In genomic region chr7:110981036-110981435, GRCm38 (mm10) we compare ENCODE assay signal across 9 mouse cellular contexts. TPM values are rescaled to one million over a fixed set of nuclear protein-coding genes. Genes with fewer than 3 reads are reported as not detected.
A peak's percentile ranks its signal among the peaks of the same experiment; 100 is the strongest.
DNase-seq lines count a peak whose midpoint lies in the region; ATAC-seq and TF ChIP-seq lines count a peak whose summit lies in the region.
"Had no signal": no experiment of that assay in that cellular context is flagged by ENCODE, and none has a peak within 500 bp of the region (broad histone marks: within the 10 kb centered on the region; RNA-seq: fewer than 3 reads in every experiment).

No protein-coding gene starts in this region.

- TF ChIP-seq CTCF in kidney, adult 2 months (conservative IDR thresholded peaks at IDR 0.05; ENCODE audit: insufficient read depth, insufficient read length, low read depth, low read length): no peak

- no peaks in the 10 kb centered on the region for H3K9me3 ChIP-seq in embryonic facial prominence, embryonic 10.5 days
- H3K9me3 ChIP-seq in liver, embryonic 13.5 days (replicated peaks): no peaks in the 10 kb centered on the region

- TF ChIP-seq POLR2A in kidney, adult 2 months (IDR thresholded peaks at IDR 0.05; ENCODE audit: low read depth, low read length): no peak

- H3K36me3 ChIP-seq in kidney, adult 2 months (ENCODE audit: control insufficient read depth, insufficient read depth, low read length): no peaks in the 10 kb centered on the region
- H3K36me3 ChIP-seq in embryonic facial prominence, embryonic 10.5 days (replicated peaks): no peaks in the 10 kb centered on the region
- no peaks in the 10 kb centered on the region for H3K36me3 ChIP-seq in liver, embryonic 13.5 days

- 60% methylated on average over 8 of the region's 8 CpGs for WGBS in kidney, adult 2 months
- WGBS in embryonic facial prominence, embryonic 10.5 days: 72% methylated on average over 8 of the region's 8 CpGs
- WGBS in liver, embryonic 13.5 days (ENCODE audit: insufficient replicate concordance): 52% methylated on average over 8 of the region's 8 CpGs

- no peak for ATAC-seq in liver, embryonic 13.5 days (ENCODE audit: low read depth)

- peaks cover 4% of the 10 kb centered on the region; the same call in 1 of the 2 replicates for H3K4me1 ChIP-seq in kidney, adult 2 months (ENCODE audit: control insufficient read depth, insufficient read depth, low read length)
- peaks cover 24% of the 10 kb centered on the region for H3K4me1 ChIP-seq in embryonic facial prominence, embryonic 10.5 days
- H3K4me1 ChIP-seq in liver, embryonic 13.5 days (replicated peaks): peaks cover 48% of the 10 kb centered on the region

- H3K9ac ChIP-seq in liver, embryonic 13.5 days: no peak overlapping the region

- H3K27me3 ChIP-seq in kidney, adult 2 months (replicated peaks; ENCODE audit: control insufficient read depth, insufficient read depth, low read length): no peaks in the 10 kb centered on the region
- H3K27me3 ChIP-seq in embryonic facial prominence, embryonic 10.5 days (replicated peaks; ENCODE audit: low read depth, poor library complexity, severe bottlenecking): no peaks in the 10 kb centered on the region
- no peaks in the 10 kb centered on the region for H3K27me3 ChIP-seq in liver, embryonic 13.5 days

- H3K4me2 ChIP-seq in liver, embryonic 13.5 days: peak overlapping the region; percentile 5; the same call in 1 of the 2 replicates

- H3K27ac ChIP-seq in kidney, adult 2 months (ENCODE audit: insufficient read depth, low read depth, low read length): peak overlapping the region; percentile 41
- H3K27ac ChIP-seq in embryonic facial prominence, embryonic 10.5 days (replicated peaks): 0 out of 2 replicates have a peak overlapping the region, but pooled peaks have one; percentile 40
- H3K27ac ChIP-seq in liver, embryonic 13.5 days: 0 out of 2 replicates have a peak overlapping the region, but pooled peaks have one; percentile 56
- H3K27ac ChIP-seq: layer of hippocampus, adult 2 months had no signal

- DNase-seq in kidney, adult 2 months: no peak
- no peak for DNase-seq in kidney, postnatal 25 days
- DNase-seq in MN1 (ENCODE audit: low spot score): peak; percentile 24
- DNase-seq in embryonic facial prominence, embryonic 10.5 days (ENCODE audit: low spot score): no peak
- no peak for DNase-seq in liver, embryonic 13.5 days
- no peak for DNase-seq in right cerebral cortex, postnatal 10 days (ENCODE audit: low spot score in 2 of 2)
- no peak for DNase-seq in spleen, postnatal 14 days (ENCODE audit: low spot score in 2 of 2)
- DNase-seq: adrenal gland, postnatal 10 days had no signal

- H3K4me3 ChIP-seq in kidney, adult 2 months (ENCODE audit: insufficient read depth, low read depth, low read length): peak overlapping the region; percentile 36
- H3K4me3 ChIP-seq in embryonic facial prominence, embryonic 10.5 days: no peak overlapping the region
- no peak overlapping the region for H3K4me3 ChIP-seq in liver, embryonic 13.5 days (replicated peaks)
- H3K4me3 ChIP-seq: layer of hippocampus, adult 2 months had no signal

RNA-seq across cellular contexts. Expression of gene Mrvi1, which starts 1.2 kb away (rescaled TPM):
- 9.7 and 12.6 TPM in 2 replicates for polyA plus RNA-seq in kidney, adult 2 months (2012; rRNA removed)
- 0.87 and 1.5 TPM in 2 replicates for polyA plus RNA-seq in embryonic facial prominence, embryonic 10.5 days (2016; fragmentation: Nextera tagmentation; extraction: Ambion mirVana)
- polyA plus RNA-seq in liver, embryonic 13.5 days (2015; fragmentation: Nextera tagmentation; extraction: Ambion mirVana): 6.2 and 9.4 TPM in 2 replicates

RNA-seq across cellular contexts. Expression of gene Ctr9, which starts 47.7 kb away (rescaled TPM):
- polyA plus RNA-seq in kidney, adult 2 months (2012; rRNA removed): 11.5 and 12.7 TPM in 2 replicates
- 86.4 and 87.5 TPM in 2 replicates for polyA plus RNA-seq in embryonic facial prominence, embryonic 10.5 days (2016; fragmentation: Nextera tagmentation; extraction: Ambion mirVana)
- polyA plus RNA-seq in liver, embryonic 13.5 days (2015; fragmentation: Nextera tagmentation; extraction: Ambion mirVana): 29.3 and 35.6 TPM in 2 replicates
